Mouse (Mus musculus) right cerebral cortex, postnatal 25 days (tissue): ENCODE data around the gene Nrf1.

Experiments
- DNase-seq: peaks from one replicate; pipeline ENCODE4 v3.0.0; 2022

Nrf1 gene

GRCm38 (mm10) chr6:30047271-30048162, at the start of gene Nrf1:
Gene Nrf1, plus strand, starts transcription at chr6:30047988.
- peak; percentile 95 for DNase-seq

GRCm38 (mm10) chr6:29998140-29998539, 49.6 kb upstream of the Nrf1 start:
- no peak for DNase-seq

- DNase-seq: no peak
Observed at GRCm38 (mm10) chr6:29998771-29999170, 49.0 kb upstream of the Nrf1 start.

GRCm38 (mm10) chr6:30002628-30003027, 45.2 kb upstream of the Nrf1 start:
- DNase-seq: no peak

GRCm38 (mm10) chr6:30005851-30006250, 41.9 kb upstream of the Nrf1 start:
- DNase-seq: no peak

- no peak for DNase-seq
Observed at GRCm38 (mm10) chr6:30009204-30009603, 38.6 kb upstream of the Nrf1 start.

GRCm38 (mm10) chr6:30013520-30013919, 34.3 kb upstream of the Nrf1 start:
- no peak for DNase-seq

GRCm38 (mm10) chr6:30014187-30014864, 33.5 kb upstream of the Nrf1 start:
- no peak for DNase-seq

GRCm38 (mm10) chr6:30021241-30021640, 26.5 kb upstream of the Nrf1 start:
- DNase-seq: no peak

- DNase-seq: no peak
Observed at GRCm38 (mm10) chr6:30021656-30022055, 26.1 kb upstream of the Nrf1 start.

GRCm38 (mm10) chr6:30026799-30027198, 21.0 kb upstream of the Nrf1 start:
- DNase-seq: no peak

GRCm38 (mm10) chr6:30028358-30028757, 19.4 kb upstream of the Nrf1 start:
- peak; percentile 7 for DNase-seq

GRCm38 (mm10) chr6:30035112-30035511, 12.7 kb upstream of the Nrf1 start:
- no peak for DNase-seq

GRCm38 (mm10) chr6:30041498-30041897, 6.3 kb upstream of the Nrf1 start:
- no peak for DNase-seq

GRCm38 (mm10) chr6:30042483-30042882, 5.3 kb upstream of the Nrf1 start:
- DNase-seq: no peak

GRCm38 (mm10) chr6:30048163-30048500, 344 bp downstream of the Nrf1 start:
- DNase-seq: no peak

- peak; percentile 66 for DNase-seq
Observed at GRCm38 (mm10) chr6:30048501-30049353, 939 bp downstream of the Nrf1 start.

GRCm38 (mm10) chr6:30053116-30053515, 5.3 kb downstream of the Nrf1 start:
- no peak for DNase-seq

- DNase-seq: no peak
Observed at GRCm38 (mm10) chr6:30062544-30062943, 14.8 kb downstream of the Nrf1 start.

GRCm38 (mm10) chr6:30065369-30065768, 17.6 kb downstream of the Nrf1 start:
- no peak for DNase-seq

- no peak for DNase-seq
Observed at GRCm38 (mm10) chr6:30066746-30067145, 19.0 kb downstream of the Nrf1 start.

- no peak for DNase-seq
Observed at GRCm38 (mm10) chr6:30072476-30072875, 24.7 kb downstream of the Nrf1 start.

- no peak for DNase-seq
Observed at GRCm38 (mm10) chr6:30078938-30079529, 31.2 kb downstream of the Nrf1 start.
